Mouse (Mus musculus): ENCODE measurements at regions not wholly inside any gene's neighbourhood (a gene's known extent, or its start where the extent isn't known, plus 50 kb on each side); places are given as distances from the start of the nearest gene placed in this dataset.

GRCm38 (mm10) chr10:8011744-8012143 lies 55.7 kb upstream of the Tab2 start:
- no peak for TF ChIP-seq CTCF (IDR thresholded peaks at IDR 0.05; ENCODE audit: low read depth, low read length)
- TF ChIP-seq POLR2A (IDR thresholded peaks at IDR 0.05; ENCODE audit: extremely low read depth, insufficient read depth, low read length), result no peak
